Mouse (Mus musculus) forebrain, embryonic 11.5 days (tissue): ENCODE results near the gene Sdk1. TPM values are rescaled to one million over a fixed set of nuclear protein-coding genes. Genes with fewer than 3 reads are reported as not detected.

Experiments used
- ATAC-seq: fragments of 200-750 bp; cut with Nextera tagmentation; replicated peaks from 2 replicates; pipeline ENCODE4 v1.8.0; 2017; ENCODE audit warnings: moderate TSS enrichment; ENCODE audit not compliant: low FRiP score
- DNase-seq: peaks from one replicate; pipeline ENCODE4 v3.0.0-alpha.2; 2017; ENCODE audit warnings: low spot score
- H3K27ac ChIP-seq: fragments of 300-500 bp; sonication (generic); 2 replicates; pipeline ENCODE4 v1.5.1; 2014; ENCODE audit warnings: low read depth, low read length
- H3K27me3 ChIP-seq: fragments of 300-500 bp; sonication (generic); 2 replicates; pipeline ENCODE4 v1.6.1; 2014; ENCODE audit warnings: mild to moderate bottlenecking, low read length, mixed read lengths; ENCODE audit not compliant: control insufficient read depth, insufficient read depth
- H3K36me3 ChIP-seq: fragments of 300-500 bp; sonication (generic); 2 replicates; pipeline ENCODE4 v1.6.1; 2014; ENCODE audit warnings: mild to moderate bottlenecking, low read length, moderate library complexity, mixed read lengths; ENCODE audit not compliant: control insufficient read depth, insufficient read depth
- H3K4me1 ChIP-seq: fragments of 300-500 bp; sonication (generic); replicated peaks from 2 replicates; pipeline ENCODE4 v1.6.1; 2014; ENCODE audit warnings: low read length, mixed read lengths; ENCODE audit not compliant: control insufficient read depth, insufficient read depth
- H3K4me2 ChIP-seq: fragments of 300-500 bp; sonication (generic); 2 replicates; pipeline ENCODE4 v1.6.1; 2014; ENCODE audit warnings: low read depth, mild to moderate bottlenecking, low read length, moderate library complexity, mixed read lengths; ENCODE audit not compliant: severe bottlenecking
- H3K4me3 ChIP-seq: fragments of 300-500 bp; sonication (generic); 2 replicates; pipeline ENCODE4 v1.5.1; 2014; ENCODE audit warnings: low read depth, low read length
- H3K9ac ChIP-seq: fragments of 300-500 bp; sonication (generic); 2 replicates; pipeline ENCODE4 v1.6.1; 2014; ENCODE audit warnings: low read length
- H3K9me3 ChIP-seq: fragments of 300-500 bp; sonication (generic); 2 replicates; pipeline ENCODE4 v1.6.1; 2016; ENCODE audit warnings: low read length, mixed read lengths; ENCODE audit not compliant: control insufficient read depth
- WGBS: fragments of 180-500 bp; shearing (Covaris S2); extraction: QIAGEN DNeasy Blood & Tissue Kit; methylation state at CpG from one replicate; pipeline ENCODE4 v1.1.7; 2014; 5-methylcytosine and 5-hydroxymethylcytosine counted together
- polyA plus RNA-seq: library from polyadenylated mRNA; unstranded; fragments of >200 nt; fragmentation: Nextera tagmentation; extraction: Ambion mirVana; gene quantifications from 2 replicates; pipeline ENCODE4 v1.2.1, GENCODE M21; 2014

The Sdk1 gene
- polyA plus RNA-seq, 1 experiment from 2014 or later, result 0.64 TPM

GRCm38 (mm10) chr5:141884111-141884647, 642.9 kb downstream of the Sdk1 start:
- no peaks in the 10 kb centered on the region; the same call in 1 of the 2 replicates for H3K4me1 ChIP-seq
- H3K27me3 ChIP-seq, result no peaks in the 10 kb centered on the region
- H3K27ac ChIP-seq, result no peak overlapping the region
- H3K4me3 ChIP-seq, result no peak overlapping the region
- no peak overlapping the region for H3K9ac ChIP-seq
- DNase-seq (no peak), ATAC-seq (no peak)
- H3K36me3 ChIP-seq, result no peaks in the 10 kb centered on the region
- no peak overlapping the region for H3K4me2 ChIP-seq
- no peaks in the 10 kb centered on the region for H3K9me3 ChIP-seq
- 56% methylated on average over 3 of the region's 3 CpGs for WGBS

GRCm38 (mm10) chr5:141886006-141886405, 644.7 kb downstream of the Sdk1 start:
- 69% methylated on average over 10 of the region's 10 CpGs for WGBS
- no peaks in the 10 kb centered on the region for H3K9me3 ChIP-seq
- H3K36me3 ChIP-seq, result no peaks in the 10 kb centered on the region
- H3K27me3 ChIP-seq, result no peaks in the 10 kb centered on the region
- H3K9ac ChIP-seq, result no peak overlapping the region
- no peak overlapping the region for H3K27ac ChIP-seq
- DNase-seq, result no peak
- H3K4me2 ChIP-seq, result no peak overlapping the region
- H3K4me1 ChIP-seq, result no peaks in the 10 kb centered on the region; the same call in 1 of the 2 replicates
- no peak overlapping the region for H3K4me3 ChIP-seq
- ATAC-seq, result no peak

- Histone ChIP-seq H3K9ac (no peak overlapping the region; the same call in 1 of the 2 replicates), H3K27me3 (no peaks in the 10 kb centered on the region), H3K4me1 (no peaks in the 10 kb centered on the region; the same call in 1 of the 2 replicates), H3K4me2 (no peak overlapping the region), H3K27ac (no peak overlapping the region), H3K4me3 (no peak overlapping the region), H3K36me3 (no peaks in the 10 kb centered on the region), H3K9me3 (no peaks in the 10 kb centered on the region)
- DNase-seq (no peak), ATAC-seq (no peak)
- WGBS, result 58% methylated on average over 9 of the region's 9 CpGs
These were observed 648.5 kb downstream of the Sdk1 start for GRCm38 (mm10) chr5:141889766-141890165.

- H3K4me2 ChIP-seq, result no peak overlapping the region
- ATAC-seq (no peak), DNase-seq (no peak)
- H3K27me3 ChIP-seq, result no peaks in the 10 kb centered on the region
- no peaks in the 10 kb centered on the region for H3K9me3 ChIP-seq
- H3K36me3 ChIP-seq, result no peaks in the 10 kb centered on the region
- H3K27ac ChIP-seq, result no peak overlapping the region
- H3K9ac ChIP-seq, result no peak overlapping the region
- no peaks in the 10 kb centered on the region for H3K4me1 ChIP-seq
- no peak overlapping the region for H3K4me3 ChIP-seq
- 81% methylated on average over 8 of the region's 8 CpGs for WGBS
These were observed 655.1 kb downstream of the Sdk1 start for GRCm38 (mm10) chr5:141896402-141896801.

- DNase-seq (no peak), ATAC-seq (no peak)
- Histone ChIP-seq H3K9me3 (no peaks in the 10 kb centered on the region), H3K9ac (no peak overlapping the region), H3K36me3 (no peaks in the 10 kb centered on the region), H3K27me3 (no peaks in the 10 kb centered on the region), H3K4me3 (no peak overlapping the region), H3K27ac (no peak overlapping the region), H3K4me2 (no peak overlapping the region), H3K4me1 (no peaks in the 10 kb centered on the region)
- WGBS, result 55% methylated on average over 2 of the region's 2 CpGs
These were observed 656.2 kb downstream of the Sdk1 start for GRCm38 (mm10) chr5:141897481-141897880.

GRCm38 (mm10) chr5:141899751-141900150, 658.5 kb downstream of the Sdk1 start:
- Histone ChIP-seq H3K27ac (no peak overlapping the region), H3K27me3 (no peaks in the 10 kb centered on the region), H3K36me3 (no peaks in the 10 kb centered on the region), H3K9me3 (no peaks in the 10 kb centered on the region), H3K9ac (no peak overlapping the region), H3K4me1 (no peaks in the 10 kb centered on the region), H3K4me3 (no peak overlapping the region), H3K4me2 (no peak overlapping the region)
- WGBS, result 94% methylated on average over 7 of the region's 7 CpGs
- no peak for ATAC-seq
- no peak for DNase-seq

GRCm38 (mm10) chr5:141902544-141903250, 661.4 kb downstream of the Sdk1 start:
- Histone ChIP-seq H3K4me2 (no peak overlapping the region), H3K9ac (no peak overlapping the region), H3K27me3 (no peaks in the 10 kb centered on the region), H3K4me3 (no peak overlapping the region), H3K9me3 (no peaks in the 10 kb centered on the region), H3K4me1 (no peaks in the 10 kb centered on the region), H3K27ac (no peak overlapping the region), H3K36me3 (no peaks in the 10 kb centered on the region)
- no peak for DNase-seq
- 85% methylated on average over 16 of the region's 16 CpGs for WGBS
- no peak for ATAC-seq

GRCm38 (mm10) chr5:141910444-141910843, 669.2 kb downstream of the Sdk1 start:
- DNase-seq (no peak), ATAC-seq (no peak)
- 82% methylated on average over 3 of the region's 3 CpGs for WGBS
- no peak overlapping the region for H3K27ac ChIP-seq
- H3K4me1 ChIP-seq, result no peaks in the 10 kb centered on the region
- H3K36me3 ChIP-seq, result no peaks in the 10 kb centered on the region
- H3K4me3 ChIP-seq, result no peak overlapping the region
- no peaks in the 10 kb centered on the region for H3K9me3 ChIP-seq
- H3K9ac ChIP-seq, result no peak overlapping the region
- H3K27me3 ChIP-seq, result no peaks in the 10 kb centered on the region
- no peak overlapping the region for H3K4me2 ChIP-seq

GRCm38 (mm10) chr5:141910886-141911285, 669.6 kb downstream of the Sdk1 start:
- DNase-seq (no peak), ATAC-seq (no peak)
- WGBS, result 68% methylated on average over 8 of the region's 8 CpGs
- Histone ChIP-seq H3K4me2 (no peak overlapping the region), H3K27ac (no peak overlapping the region), H3K9ac (no peak overlapping the region), H3K4me3 (no peak overlapping the region), H3K4me1 (no peaks in the 10 kb centered on the region), H3K9me3 (no peaks in the 10 kb centered on the region), H3K27me3 (no peaks in the 10 kb centered on the region), H3K36me3 (no peaks in the 10 kb centered on the region)
